ENCODE assay signal across 20 mouse cellular contexts in genomic region chr13:45861885-45862605, GRCm38 (mm10).
DNase-seq lines count a peak whose midpoint lies in the region; ATAC-seq and TF ChIP-seq lines count a peak whose summit lies in the region.
"Had no signal": no experiment of that assay in that cellular context is flagged by ENCODE, and none has a peak within 500 bp of the region (broad histone marks: within the 10 kb centered on the region; RNA-seq: fewer than 3 reads in every experiment).

No protein-coding gene starts in this region.

- peaks cover 23% of the 10 kb centered on the region for H3K4me1 ChIP-seq in forebrain, embryonic 15.5 days
- H3K4me1 ChIP-seq in forebrain, embryonic 12.5 days, result peaks cover 15% of the 10 kb centered on the region
- H3K4me1 ChIP-seq in heart, embryonic 16.5 days (ENCODE audit: control insufficient read depth, insufficient read depth, low read length), result peaks cover 11% of the 10 kb centered on the region
- peaks cover 36 to 95% of the 10 kb centered on the region in 2 experiments for H3K4me1 ChIP-seq in CH12.LX (ENCODE audit: control insufficient read depth in 1 of 2, insufficient read depth in 2 of 2)

- in situ Hi-C loops in CH12.LX (cut with MboI; ENCODE audit: low pct_ligation_motif_present, low pct_unique_long_range_greater_than_20kb, low sequenced_read_pairs), result loop anchor here (10.0 kb wide), 1 partner anchor 103 kb away; the partner anchor contains the start of gene Atxn1

- peaks cover 77% of the 10 kb centered on the region for H3K79me2 ChIP-seq in CH12.LX (replicated peaks; ENCODE audit: control insufficient read depth, extremely low read depth, insufficient read depth, poor library complexity, severe bottlenecking)

- H3K9me3 ChIP-seq in forebrain, embryonic 15.5 days, result no peaks in the 10 kb centered on the region
- no peaks in the 10 kb centered on the region for H3K9me3 ChIP-seq in forebrain, embryonic 12.5 days
- no peaks in the 10 kb centered on the region for H3K9me3 ChIP-seq in heart, embryonic 16.5 days (replicated peaks; ENCODE audit: control insufficient read depth, low read length)
- H3K9me3 ChIP-seq in CH12.LX (replicated peaks; ENCODE audit: low read length), result no peaks in the 10 kb centered on the region
- H3K9me3 ChIP-seq: forebrain, embryonic 13.5 days; hindbrain, embryonic 15.5 days; neural tube, embryonic 15.5 days had no signal

- DNase-seq in heart, postnatal 25 days (ENCODE audit: low spot score), result no peak
- peak; percentile 87 for DNase-seq in CH12.LX (ENCODE audit: extremely low read depth)
- DNase-seq in cerebellum, postnatal 10 days, result no peak
- DNase-seq: adrenal gland, postnatal 36 days; cerebellum, adult 8-10 months; heart, adult 11 months; heart, postnatal 4 days; lung, adult 18-20 months; lung, postnatal 14 days; thymus, postnatal 14 days had no signal

- 0 out of 2 replicates have a peak overlapping the region, but pooled peaks have one; percentile 31 for H3K27ac ChIP-seq in forebrain, embryonic 15.5 days (replicated peaks)
- no peak overlapping the region for H3K27ac ChIP-seq in forebrain, embryonic 12.5 days
- peak overlapping the region; percentile 11; the same call in 1 of the 2 replicates for H3K27ac ChIP-seq in heart, embryonic 16.5 days (ENCODE audit: low read length)
- peak overlapping the region; percentile 88 for H3K27ac ChIP-seq in CH12.LX (ENCODE audit: insufficient read depth, low read depth)
- H3K27ac ChIP-seq: forebrain, embryonic 13.5 days; hindbrain, embryonic 15.5 days; kidney, postnatal 0 days; neural tube, embryonic 15.5 days had no signal

- 60% methylated on average over 13 of the region's 13 CpGs for WGBS in forebrain, embryonic 15.5 days
- 70% methylated on average over 13 of the region's 13 CpGs for WGBS in forebrain, embryonic 12.5 days
- 57% methylated on average over 13 of the region's 13 CpGs for WGBS in heart, embryonic 16.5 days

- TF ChIP-seq RAD21 in CH12.LX (IDR thresholded peaks at IDR 0.05; ENCODE audit: low read depth, low read length), result peak; percentile 7

- peak; percentile 91 for TF ChIP-seq EP300 in CH12.LX (IDR thresholded peaks at IDR 0.05; ENCODE audit: low read length)

- H3K9ac ChIP-seq in forebrain, embryonic 15.5 days (replicated peaks), result no peak overlapping the region
- no peak overlapping the region for H3K9ac ChIP-seq in forebrain, embryonic 12.5 days
- H3K9ac ChIP-seq in heart, embryonic 16.5 days (ENCODE audit: low read length), result 0 out of 2 replicates have a peak overlapping the region, but pooled peaks have one; percentile 12
- H3K9ac ChIP-seq in CH12.LX (ENCODE audit: insufficient read depth, low read depth), result peak overlapping the region; percentile 14
- H3K9ac ChIP-seq: forebrain, embryonic 13.5 days; hindbrain, embryonic 15.5 days; neural tube, embryonic 15.5 days had no signal

- no peak for TF ChIP-seq CTCF in CH12.LX (conservative IDR thresholded peaks at IDR 0.05 in 1 of 2, IDR thresholded peaks at IDR 0.05 in 1 of 2; ENCODE audit: low read depth in 2 of 2, low read length in 2 of 2)

- H3K27me3 ChIP-seq in forebrain, embryonic 15.5 days, result no peaks in the 10 kb centered on the region
- H3K27me3 ChIP-seq in forebrain, embryonic 12.5 days, result no peaks in the 10 kb centered on the region
- no peaks in the 10 kb centered on the region for H3K27me3 ChIP-seq in heart, embryonic 16.5 days (ENCODE audit: control insufficient read depth, insufficient read depth, low read length)
- no peaks in the 10 kb centered on the region for H3K27me3 ChIP-seq in CH12.LX (replicated peaks)
- H3K27me3 ChIP-seq: forebrain, embryonic 13.5 days; hindbrain, embryonic 15.5 days; neural tube, embryonic 15.5 days had no signal

- dilution Hi-C loops in CH12.LX (cut with MboI; ENCODE audit: extremely low pct_ligation_motif_present, extremely low pct_unique_long_range_greater_than_20kb, low sequenced_read_pairs), result no loop called here

- H3K36me3 ChIP-seq in forebrain, embryonic 15.5 days, result no peaks in the 10 kb centered on the region
- no peaks in the 10 kb centered on the region for H3K36me3 ChIP-seq in forebrain, embryonic 12.5 days (replicated peaks)
- no peaks in the 10 kb centered on the region for H3K36me3 ChIP-seq in heart, embryonic 16.5 days (ENCODE audit: control insufficient read depth, insufficient read depth)
- H3K36me3 ChIP-seq in CH12.LX (replicated peaks in 1 of 2; ENCODE audit: control insufficient read depth in 1 of 2, insufficient read depth in 1 of 2, low read length in 1 of 2), result peaks cover 14 to 58% of the 10 kb centered on the region in 2 experiments
- H3K36me3 ChIP-seq: hindbrain, embryonic 15.5 days; neural tube, embryonic 15.5 days had no signal

- intact Hi-C loops in heart, postnatal 25 days (cut with DNase I), result no loop called here

- no peak overlapping the region for H3K4me2 ChIP-seq in forebrain, embryonic 15.5 days (replicated peaks)
- H3K4me2 ChIP-seq in forebrain, embryonic 12.5 days, result no peak overlapping the region
- peak overlapping the region; percentile 15; the same call in 1 of the 2 replicates for H3K4me2 ChIP-seq in heart, embryonic 16.5 days (ENCODE audit: low read depth, low read length)
- H3K4me2 ChIP-seq in CH12.LX (ENCODE audit: insufficient read depth, low read depth, poor library complexity, severe bottlenecking), result peak overlapping the region; percentile 62
- H3K4me2 ChIP-seq: forebrain, embryonic 13.5 days; hindbrain, embryonic 15.5 days; liver, embryonic 11.5 days; neural tube, embryonic 15.5 days had no signal

- ATAC-seq in forebrain, embryonic 15.5 days (replicated peaks), result no peak
- ATAC-seq in forebrain, embryonic 12.5 days (ENCODE audit: low FRiP score), result no peak
- ATAC-seq in heart, embryonic 16.5 days (replicated peaks; ENCODE audit: extremely low read depth, insufficient read depth, low FRiP score), result no peak
- ATAC-seq in inflammation-experienced regulatory T-cells, adult 6 months, result peak; percentile 22
- ATAC-seq: forebrain, embryonic 13.5 days; intestine, postnatal 0 days had no signal

- H3K4me3 ChIP-seq in forebrain, embryonic 15.5 days, result no peak overlapping the region
- no peak overlapping the region for H3K4me3 ChIP-seq in forebrain, embryonic 12.5 days (replicated peaks)
- H3K4me3 ChIP-seq in heart, embryonic 16.5 days (ENCODE audit: low read length), result no peak overlapping the region
- peak overlapping the region in 2 of 3 experiments; percentile 4 to 17 for H3K4me3 ChIP-seq in CH12.LX (replicated peaks in 1 of 3; ENCODE audit: low read depth in 2 of 3, low read length in 2 of 3, poor library complexity in 1 of 3)
- H3K4me3 ChIP-seq: forebrain, embryonic 13.5 days; hindbrain, embryonic 15.5 days; neural tube, embryonic 15.5 days had no signal

- TF ChIP-seq POLR2A in CH12.LX (IDR thresholded peaks at IDR 0.05; ENCODE audit: low read depth, low read length), result 0 out of 2 replicates have a peak, but pooled peaks have one; percentile 27

TF ChIP-seq in CH12.LX, 34 proteins besides CTCF, POLR2A, EP300 and RAD21 (continues in another document):
- no peak for TF ChIP-seq PAX5 (IDR thresholded peaks at IDR 0.05; ENCODE audit: low read length)
- TF ChIP-seq E2F4 (IDR thresholded peaks at IDR 0.05; ENCODE audit: insufficient replicate concordance, low read depth, low read length), result 0 out of 2 replicates have a peak, but pooled peaks have one; percentile 50
- no peak for TF ChIP-seq POLR2AphosphoS2 (IDR thresholded peaks at IDR 0.05; ENCODE audit: low read depth, low read length)
- peak; percentile 78 for TF ChIP-seq TCF12 (IDR thresholded peaks at IDR 0.05; ENCODE audit: low read depth, low read length)
- TF ChIP-seq KAT2A (IDR thresholded peaks at IDR 0.05; ENCODE audit: insufficient replicate concordance, low read length), result 0 out of 2 replicates have a peak, but pooled peaks have one; percentile 32
- TF ChIP-seq ZKSCAN1 (IDR thresholded peaks at IDR 0.05; ENCODE audit: borderline replicate concordance, low read depth, low read length), result no peak
- peak; percentile 73 for TF ChIP-seq CHD1 (IDR thresholded peaks at IDR 0.05; ENCODE audit: low read depth, low read length)
- no peak; the same call in 1 of the 2 replicates for TF ChIP-seq HCFC1 (IDR thresholded peaks at IDR 0.05; ENCODE audit: low read depth, low read length)
- no peak for TF ChIP-seq USF1 (IDR thresholded peaks at IDR 0.05; ENCODE audit: low read depth, low read length)
- TF ChIP-seq MEF2A (IDR thresholded peaks at IDR 0.05; ENCODE audit: borderline replicate concordance, low read depth, low read length), result peak; percentile 95
- TF ChIP-seq ZC3H11A (IDR thresholded peaks at IDR 0.05; ENCODE audit: low read depth, low read length), result no peak
- TF ChIP-seq MXI1 (IDR thresholded peaks at IDR 0.05; ENCODE audit: low read depth, low read length), result peak; percentile 32; the same call in 1 of the 2 replicates
- TF ChIP-seq IRF4 (IDR thresholded peaks at IDR 0.05; ENCODE audit: low read depth, low read length), result peak; percentile 80; the same call in 1 of the 2 replicates
- TF ChIP-seq MAFK (IDR thresholded peaks at IDR 0.05; ENCODE audit: insufficient replicate concordance, low read length), result peak; percentile 62
- peak; percentile 41; the same call in 1 of the 2 replicates for TF ChIP-seq SIN3A (IDR thresholded peaks at IDR 0.05; ENCODE audit: low read length)
- TF ChIP-seq JUN (IDR thresholded peaks at IDR 0.05; ENCODE audit: insufficient read depth, low read depth, low read length), result peak; percentile 56; the same call in 1 of the 2 replicates
- no peak; the same call in 1 of the 2 replicates for TF ChIP-seq RCOR1 (conservative IDR thresholded peaks at IDR 0.05; ENCODE audit: low read depth, low read length)
- no peak; the same call in 1 of the 2 replicates for TF ChIP-seq SMC3 (IDR thresholded peaks at IDR 0.05; ENCODE audit: low read depth, low read length)
- TF ChIP-seq MYC (IDR thresholded peaks at IDR 0.05; ENCODE audit: low read depth, low read length), result peak; percentile 66; the same call in 1 of the 2 replicates
- TF ChIP-seq GABPA (IDR thresholded peaks at IDR 0.05; ENCODE audit: insufficient replicate concordance, low read depth, low read length), result no peak
- TF ChIP-seq ELF1 (IDR thresholded peaks at IDR 0.05; ENCODE audit: low read depth, low read length), result peak; percentile 50
- no peak; the same call in 1 of the 2 replicates for TF ChIP-seq ZMIZ1 (IDR thresholded peaks at IDR 0.05; ENCODE audit: low read depth, low read length)
- no peak for TF ChIP-seq NELFE (IDR thresholded peaks at IDR 0.05; ENCODE audit: low read depth, low read length)
- TF ChIP-seq UBTF (IDR thresholded peaks at IDR 0.05; ENCODE audit: low read depth, low read length), result no peak
- TF ChIP-seq JUND (conservative IDR thresholded peaks at IDR 0.05; ENCODE audit: low read depth, low read length), result peak; percentile 78
- TF ChIP-seq ZNF384 (IDR thresholded peaks at IDR 0.05; ENCODE audit: low read depth, low read length), result peak; percentile 86
- no peak for TF ChIP-seq USF2 (conservative IDR thresholded peaks at IDR 0.05; ENCODE audit: low read depth, low read length)
- peak; percentile 87 for TF ChIP-seq ETS1 (conservative IDR thresholded peaks at IDR 0.05; ENCODE audit: low read depth, low read length)
- TF ChIP-seq NRF1 (IDR thresholded peaks at IDR 0.05; ENCODE audit: low read depth, low read length), result no peak

Comparison
In these comparisons a context has a peak if more than half of its experiments do, and no peak if none do; other contexts are left out.
1. H3K4me2 ChIP-seq: peak in heart, embryonic 16.5 days (single experiment) and CH12.LX (single experiment); none in forebrain, embryonic 15.5 days (single experiment) and forebrain, embryonic 12.5 days (single experiment).
2. H3K4me3 ChIP-seq: peak in CH12.LX (2 of 3); none in forebrain, embryonic 15.5 days (single experiment), forebrain, embryonic 12.5 days (single experiment) and heart, embryonic 16.5 days (single experiment).
3. H3K9ac ChIP-seq: peak in heart, embryonic 16.5 days (single experiment) and CH12.LX (single experiment); none in forebrain, embryonic 15.5 days (single experiment) and forebrain, embryonic 12.5 days (single experiment).